Mouse (Mus musculus) stomach, postnatal 0 days (tissue): ENCODE measurements at regions not wholly inside any gene's neighbourhood (a gene's known extent, or its start where the extent isn't known, plus 50 kb on each side); places are given as distances from the start of the nearest gene placed in this dataset.

Experiments
- CTCF ChIP-seq: IDR thresholded peaks from 2 replicates; pipeline ENCODE4 v1.5.1; 2016; ENCODE audit warnings: antibody characterized with exemption, low read depth, mild to moderate bottlenecking, moderate library complexity
- EP300 ChIP-seq: optimal IDR thresholded peaks from 2 replicates; pipeline ENCODE3; 2016; ENCODE audit warnings: antibody characterized with exemption

- TF ChIP-seq CTCF (no peak), EP300 (no peak)
Observed at GRCm38 (mm10) chr4:55176026-55176425, 173.8 kb upstream of the Rad23b start.
